8 mouse cellular contexts compared by ENCODE assay signal in the genomic region with DNA sequence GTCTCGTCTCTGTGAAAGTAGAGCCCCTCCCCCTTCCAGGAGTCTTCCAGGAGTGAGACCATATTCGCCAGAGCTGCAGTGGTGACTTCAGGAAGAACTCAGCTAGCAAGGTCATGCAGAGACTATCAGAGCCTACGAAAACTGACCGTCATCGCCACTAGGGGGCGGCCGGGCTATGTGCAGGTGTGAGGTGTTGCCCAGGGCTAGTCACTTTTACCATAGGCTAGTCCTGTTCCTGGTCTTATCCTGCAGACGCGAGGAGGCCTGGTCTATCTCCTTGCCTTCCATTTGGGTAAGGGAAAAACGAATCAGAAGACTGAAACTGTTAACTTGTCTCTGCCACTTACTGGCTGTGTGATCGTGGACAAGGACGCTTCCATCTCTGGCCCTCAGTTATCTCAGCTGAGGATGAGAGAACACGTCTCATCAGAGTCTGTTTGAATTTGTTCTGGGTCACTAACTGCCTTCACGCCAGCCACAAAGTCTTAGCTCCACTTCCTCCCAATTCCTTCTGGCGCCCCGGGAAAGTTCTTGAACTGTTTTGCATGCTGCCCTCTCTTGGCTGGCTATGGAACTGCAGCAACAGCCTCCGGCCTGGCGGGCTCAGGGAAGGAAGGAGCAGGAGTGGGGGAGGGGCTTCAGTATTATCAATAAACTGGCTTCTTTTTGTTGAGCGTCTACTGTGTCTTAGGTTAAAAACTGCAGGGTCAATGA. TPM values are rescaled to one million over a fixed set of nuclear protein-coding genes. Genes with fewer than 3 reads are reported as not detected.
DNase-seq lines count a peak whose midpoint lies in the region; ATAC-seq lines count a peak whose summit lies in the region.

No protein-coding gene starts in this region.

- H3K9me3 ChIP-seq in embryonic facial prominence, embryonic 14.5 days (ENCODE audit: control insufficient read depth, low read length), result no peaks in the 10 kb centered on the region
- no peaks in the 10 kb centered on the region for H3K9me3 ChIP-seq in heart, embryonic 12.5 days (replicated peaks)
- H3K9me3 ChIP-seq in liver, embryonic 13.5 days (replicated peaks), result no peaks in the 10 kb centered on the region
- no peaks in the 10 kb centered on the region for H3K9me3 ChIP-seq in neural tube, embryonic 15.5 days (replicated peaks)

- no peaks in the 10 kb centered on the region for H3K36me3 ChIP-seq in embryonic facial prominence, embryonic 14.5 days (ENCODE audit: control insufficient read depth, insufficient read depth, low read length)
- no peaks in the 10 kb centered on the region for H3K36me3 ChIP-seq in heart, embryonic 12.5 days
- no peaks in the 10 kb centered on the region for H3K36me3 ChIP-seq in liver, embryonic 13.5 days
- no peaks in the 10 kb centered on the region for H3K36me3 ChIP-seq in neural tube, embryonic 15.5 days

- no peak overlapping the region for H3K4me3 ChIP-seq in embryonic facial prominence, embryonic 14.5 days (ENCODE audit: low read depth, low read length)
- H3K4me3 ChIP-seq in heart, embryonic 12.5 days, result no peak overlapping the region
- H3K4me3 ChIP-seq in liver, embryonic 13.5 days (replicated peaks), result peak overlapping the region; percentile 34
- H3K4me3 ChIP-seq in neural tube, embryonic 15.5 days (replicated peaks), result no peak overlapping the region

- H3K27me3 ChIP-seq in embryonic facial prominence, embryonic 14.5 days (replicated peaks; ENCODE audit: control insufficient read depth, insufficient read depth, low read length), result no peaks in the 10 kb centered on the region
- H3K27me3 ChIP-seq in heart, embryonic 12.5 days (replicated peaks), result 0 out of 2 replicates have a peak, but pooled peaks cover 20% of the 10 kb centered on the region
- H3K27me3 ChIP-seq in liver, embryonic 13.5 days, result no peaks in the 10 kb centered on the region
- H3K27me3 ChIP-seq in neural tube, embryonic 15.5 days (replicated peaks), result 0 out of 2 replicates have a peak, but pooled peaks cover 6% of the 10 kb centered on the region

- peak; percentile 93 for DNase-seq in CD4-positive, CD25-positive, alpha-beta regulatory T cell, adult 2 months (ENCODE audit: low read depth, low spot score)
- peak; percentile 59 to 75 for DNase-seq in adrenal gland, postnatal 4 days (ENCODE audit: low spot score in 2 of 2)
- DNase-seq in embryonic facial prominence, embryonic 14.5 days (ENCODE audit: low spot score), result peak; percentile 88
- peak; percentile 88 for DNase-seq in kidney, postnatal 14 days
- peak; percentile 68 for DNase-seq in liver, embryonic 13.5 days
- DNase-seq in testis, postnatal 10 days (ENCODE audit: low spot score), result peak; percentile 91

- peak overlapping the region; percentile 39 for H3K4me2 ChIP-seq in embryonic facial prominence, embryonic 14.5 days (ENCODE audit: low read depth, low read length)
- H3K4me2 ChIP-seq in heart, embryonic 12.5 days, result peak overlapping the region; percentile 45
- peak overlapping the region; percentile 60 for H3K4me2 ChIP-seq in liver, embryonic 13.5 days
- H3K4me2 ChIP-seq in neural tube, embryonic 15.5 days, result peak overlapping the region; percentile 20; the same call in 1 of the 2 replicates

- ATAC-seq in embryonic facial prominence, embryonic 14.5 days (ENCODE audit: low read depth), result peak; percentile 80
- ATAC-seq in heart, embryonic 12.5 days (ENCODE audit: insufficient number of reproducible peaks, low FRiP score), result peak; percentile 61; the same call in 1 of the 2 replicates
- peak; percentile 82 for ATAC-seq in liver, embryonic 13.5 days (ENCODE audit: low read depth)
- ATAC-seq in neural tube, embryonic 15.5 days (ENCODE audit: low FRiP score), result no peak

- WGBS in embryonic facial prominence, embryonic 14.5 days, result 8% methylated on average over 19 of the region's 19 CpGs
- WGBS in heart, embryonic 12.5 days, result 7% methylated on average over 19 of the region's 19 CpGs
- 6% methylated on average over 19 of the region's 19 CpGs for WGBS in liver, embryonic 13.5 days (ENCODE audit: insufficient replicate concordance)
- 10% methylated on average over 19 of the region's 19 CpGs for WGBS in neural tube, embryonic 15.5 days

- no peak overlapping the region for H3K27ac ChIP-seq in embryonic facial prominence, embryonic 14.5 days (replicated peaks; ENCODE audit: low read depth, low read length)
- H3K27ac ChIP-seq in heart, embryonic 12.5 days (ENCODE audit: poor library complexity, severe bottlenecking), result no peak overlapping the region
- peak overlapping the region; percentile 20; the same call in 1 of the 2 replicates for H3K27ac ChIP-seq in liver, embryonic 13.5 days
- H3K27ac ChIP-seq in neural tube, embryonic 15.5 days (replicated peaks), result no peak overlapping the region

- H3K9ac ChIP-seq in embryonic facial prominence, embryonic 14.5 days (ENCODE audit: low read depth, low read length), result no peak overlapping the region
- no peak overlapping the region for H3K9ac ChIP-seq in heart, embryonic 12.5 days
- H3K9ac ChIP-seq in liver, embryonic 13.5 days, result 0 out of 2 replicates have a peak overlapping the region, but pooled peaks have one; percentile 22
- no peak overlapping the region for H3K9ac ChIP-seq in neural tube, embryonic 15.5 days (replicated peaks)

- no peaks in the 10 kb centered on the region for H3K4me1 ChIP-seq in embryonic facial prominence, embryonic 14.5 days (ENCODE audit: control insufficient read depth, insufficient read depth, low read length)
- H3K4me1 ChIP-seq in heart, embryonic 12.5 days (replicated peaks), result peaks cover 7% of the 10 kb centered on the region; the same call in 1 of the 2 replicates
- peaks cover 23% of the 10 kb centered on the region for H3K4me1 ChIP-seq in liver, embryonic 13.5 days (replicated peaks)
- 0 out of 2 replicates have a peak, but pooled peaks cover 2% of the 10 kb centered on the region for H3K4me1 ChIP-seq in neural tube, embryonic 15.5 days

RNA-seq across cellular contexts. Expression of gene Runx3, which starts 53.5 kb away (rescaled TPM):
- 1 to 10 TPM; 1.3 to 1.7 TPM for total RNA-seq in adrenal gland, postnatal 4 days (2021)
- 2.3 and 2.4 TPM in 2 replicates for polyA plus RNA-seq in embryonic facial prominence, embryonic 14.5 days (2014; fragmentation: Nextera tagmentation; extraction: Ambion mirVana)
- 0.04 and 0.06 TPM in 2 replicates for polyA plus RNA-seq in heart, embryonic 12.5 days (2016; fragmentation: Nextera tagmentation; extraction: Ambion mirVana)
- polyA plus RNA-seq in liver, embryonic 13.5 days (2015; fragmentation: Nextera tagmentation; extraction: Ambion mirVana), result 0.79 and 0.83 TPM in 2 replicates
- 0.19 and 1.1 TPM in 2 replicates for polyA plus RNA-seq in neural tube, embryonic 15.5 days (2015; fragmentation: Nextera tagmentation; extraction: Ambion mirVana)
